Mouse (Mus musculus) ES-E14 (cell line): ENCODE measurements around the gene St3gal4. TPM values are rescaled to one million over a fixed set of nuclear protein-coding genes. Genes with fewer than 3 reads are reported as not detected.

ENCODE experiments used
- DNase-seq: peaks from one replicate; pipeline ENCODE4 v3.0.0-alpha.2; 2013; ENCODE audit warnings: low read depth, low spot score
- H3K27ac ChIP-seq: 2 replicates; pipeline ENCODE4 v1.5.1; 2012; ENCODE audit warnings: low read depth, mild to moderate bottlenecking, low read length, moderate library complexity, mixed read lengths; ENCODE audit not compliant: poor library complexity, insufficient read depth, severe bottlenecking
- H3K36me3 ChIP-seq: 2 replicates; pipeline ENCODE4 v1.6.1; 2012; ENCODE audit warnings: mild to moderate bottlenecking, low read length, moderate library complexity, mixed read lengths; ENCODE audit not compliant: control insufficient read depth, poor library complexity, insufficient read depth, severe bottlenecking
- H3K4me1 ChIP-seq, 2 experiments: fragments of 150-350 bp in 1 of 2; sonication (generic) in 1 of 2; 2 replicates each; pipeline ENCODE4 v1.6.1; 2012; ENCODE audit warnings: low read length in 2 of 2, mild to moderate bottlenecking in 1 of 2, mixed read lengths in 1 of 2; ENCODE audit not compliant: control insufficient read depth in 2 of 2, insufficient read depth in 2 of 2, poor library complexity in 1 of 2
- H3K4me3 ChIP-seq, 2 experiments: fragments of 150-350 bp in 1 of 2; sonication (generic) in 1 of 2; 2 replicates each; pipeline ENCODE4 v1.5.1; 2012; ENCODE audit warnings: low read length in 2 of 2, low read depth in 1 of 2, mild to moderate bottlenecking in 1 of 2, mixed read lengths in 1 of 2; ENCODE audit not compliant: insufficient read depth in 1 of 2, poor library complexity in 1 of 2, severe bottlenecking in 1 of 2
- H3K9ac ChIP-seq: 2 replicates; pipeline ENCODE4 v1.6.1; 2012; ENCODE audit warnings: low read depth, mild to moderate bottlenecking, low read length, mixed read lengths; ENCODE audit not compliant: poor library complexity, insufficient read depth, severe bottlenecking
- H3K9me3 ChIP-seq: fragments of 150-350 bp; sonication (generic); 2 replicates; pipeline ENCODE4 v1.6.1; 2012; ENCODE audit warnings: low read depth, mild to moderate bottlenecking, low read length; ENCODE audit not compliant: control insufficient read depth, insufficient read depth
- CHD2 ChIP-seq: IDR thresholded peaks from 2 replicates; pipeline ENCODE4 v1.6.1; 2014; ENCODE audit warnings: mild to moderate bottlenecking, low read depth, low read length, inconsistent platforms
- HCFC1 ChIP-seq: IDR thresholded peaks from 2 replicates; pipeline ENCODE4 v1.6.1; 2012; ENCODE audit warnings: low read length, inconsistent platforms, borderline replicate concordance; ENCODE audit not compliant: insufficient read depth
- MAFK ChIP-seq: IDR thresholded peaks from 2 replicates; pipeline ENCODE4 v1.6.1; 2014; ENCODE audit warnings: mild to moderate bottlenecking, low read depth, low read length, inconsistent platforms; ENCODE audit not compliant: insufficient read depth
- ZC3H11A ChIP-seq: IDR thresholded peaks from 2 replicates; pipeline ENCODE4 v1.6.1; 2012; ENCODE audit warnings: low read depth, mild to moderate bottlenecking, inconsistent platforms, low read length, borderline replicate concordance
- ZNF384 ChIP-seq: IDR thresholded peaks from 2 replicates; pipeline ENCODE4 v1.6.1; 2012; ENCODE audit warnings: low read depth, low read length, inconsistent platforms
- in situ Hi-C, 2 experiments: fragments of 600-800 bp; cut with MboI; formaldehyde crosslinking; loops; one replicate each; pipeline ENCODE4 v1.15.1; 2025; ENCODE audit warnings: low sequenced_read_pairs in 2 of 2, inconsistent platforms in 1 of 2; ENCODE audit not compliant: unreplicated experiment in 2 of 2
- total RNA-seq: library from RNA; depleted of rRNA; stranded (reverse); fragments of 300-350 nt; gene quantifications from 2 replicates; pipeline ENCODE4 v1.2.3, GENCODE M21; 2012

St3gal4 gene
- total RNA-seq, 1 experiment: 9.7 TPM

DNA sequence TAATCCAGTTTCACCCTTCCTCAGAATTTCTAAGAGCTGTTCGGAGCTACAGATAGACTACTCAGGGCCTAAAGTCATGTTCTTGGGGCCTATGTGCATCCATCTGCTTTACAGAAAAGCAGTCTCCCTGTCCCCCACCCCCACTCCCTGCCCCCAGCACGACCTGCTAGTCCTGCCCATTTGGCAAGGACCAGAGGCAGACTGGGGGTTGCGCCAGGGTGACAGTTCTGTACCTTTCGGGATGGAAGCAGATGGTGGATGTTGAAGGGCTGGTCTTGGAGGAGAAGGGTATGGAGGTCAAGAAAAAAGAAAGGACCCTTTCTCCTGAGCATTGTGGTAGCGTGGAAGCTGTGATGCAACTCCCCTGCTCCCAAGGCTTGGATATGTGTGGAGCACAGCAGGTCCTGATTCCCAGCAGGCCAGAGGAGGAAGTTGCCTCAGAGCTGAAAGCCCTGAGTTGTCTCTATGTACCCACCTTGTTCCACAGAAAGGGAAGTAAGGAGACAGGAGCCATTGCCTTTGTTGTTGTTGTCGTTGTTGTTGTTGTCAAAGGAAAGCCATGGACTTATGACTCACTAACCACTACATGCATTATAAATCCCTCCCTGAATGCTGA lies 91.6 kb downstream of the St3gal4 start:
- H3K4me3 ChIP-seq: no peak overlapping the region
- peaks cover 0 to 6% of the 10 kb centered on the region in 2 experiments; a peak in 2 of 4 replicates for H3K4me1 ChIP-seq
- in situ Hi-C loops: no loop called here
- no peak for DNase-seq
- no peak for TF ChIP-seq ZC3H11A
- TF ChIP-seq MAFK: no peak
- no peak for TF ChIP-seq CHD2
- no peak for TF ChIP-seq HCFC1
- TF ChIP-seq ZNF384: no peak
- no peaks in the 10 kb centered on the region for H3K36me3 ChIP-seq
- H3K9me3 ChIP-seq: no peaks in the 10 kb centered on the region
- H3K27ac ChIP-seq: no peak overlapping the region
- H3K9ac ChIP-seq: no peak overlapping the region

DNA sequence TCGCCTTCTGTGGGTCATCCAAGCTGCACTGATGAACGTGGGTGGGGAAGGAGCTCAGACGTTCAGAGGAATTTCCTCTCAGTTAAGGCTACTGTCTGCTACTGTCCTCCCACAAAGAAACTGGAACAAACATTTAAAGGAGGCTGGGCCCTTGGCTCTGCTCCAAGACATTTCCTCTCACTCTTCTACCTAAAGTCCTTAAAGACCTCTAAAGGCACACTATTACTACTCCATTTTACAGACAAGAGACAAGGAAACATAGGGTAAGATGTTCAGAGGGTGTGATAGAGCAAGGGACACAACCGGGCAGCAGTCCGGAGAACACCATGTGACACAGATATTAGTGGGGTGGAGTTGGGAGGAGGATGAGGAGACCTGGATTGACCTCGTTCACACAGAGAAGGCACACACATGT lies 92.2 kb downstream of the St3gal4 start:
- no peak for DNase-seq
- Histone ChIP-seq H3K4me3 (no peak overlapping the region), H3K9ac (no peak overlapping the region), H3K27ac (no peak overlapping the region), H3K9me3 (no peaks in the 10 kb centered on the region), H3K36me3 (no peaks in the 10 kb centered on the region), H3K4me1 (peaks cover 0 to 6% of the 10 kb centered on the region in 2 experiments; a peak in 2 of 4 replicates)
- no peak for TF ChIP-seq HCFC1
- in situ Hi-C loops: no loop called here

DNA sequence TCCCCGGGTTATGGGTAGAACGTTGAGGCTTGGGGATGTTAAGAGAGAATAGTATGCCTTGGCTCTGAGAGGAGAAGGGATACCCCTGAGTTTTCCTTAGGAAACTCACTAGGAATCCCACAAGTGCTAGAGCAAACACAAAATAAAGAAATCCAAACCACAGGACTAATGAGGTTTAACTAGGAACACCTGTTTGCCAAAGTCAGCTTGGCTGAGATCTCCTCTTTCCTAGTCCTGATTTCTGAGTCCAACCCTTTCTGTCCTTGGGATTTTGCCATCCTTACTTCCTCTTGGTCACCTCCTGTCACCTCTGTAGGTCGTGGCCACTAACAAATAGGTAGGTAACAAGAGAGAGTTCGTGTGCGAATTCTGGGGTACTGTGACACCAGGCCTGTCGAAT lies 92.8 kb downstream of the St3gal4 start:
- H3K4me1 ChIP-seq: peaks cover 0 to 6% of the 10 kb centered on the region in 2 experiments; a peak in 2 of 4 replicates
- no peak for DNase-seq
- H3K36me3 ChIP-seq: no peaks in the 10 kb centered on the region
- no peak overlapping the region for H3K4me3 ChIP-seq
- TF ChIP-seq ZC3H11A (no peak), CHD2 (no peak), ZNF384 (no peak), HCFC1 (no peak), MAFK (no peak)
- H3K27ac ChIP-seq: no peak overlapping the region
- H3K9me3 ChIP-seq: no peaks in the 10 kb centered on the region
- in situ Hi-C loops: no loop called here
- no peak overlapping the region for H3K9ac ChIP-seq

DNA sequence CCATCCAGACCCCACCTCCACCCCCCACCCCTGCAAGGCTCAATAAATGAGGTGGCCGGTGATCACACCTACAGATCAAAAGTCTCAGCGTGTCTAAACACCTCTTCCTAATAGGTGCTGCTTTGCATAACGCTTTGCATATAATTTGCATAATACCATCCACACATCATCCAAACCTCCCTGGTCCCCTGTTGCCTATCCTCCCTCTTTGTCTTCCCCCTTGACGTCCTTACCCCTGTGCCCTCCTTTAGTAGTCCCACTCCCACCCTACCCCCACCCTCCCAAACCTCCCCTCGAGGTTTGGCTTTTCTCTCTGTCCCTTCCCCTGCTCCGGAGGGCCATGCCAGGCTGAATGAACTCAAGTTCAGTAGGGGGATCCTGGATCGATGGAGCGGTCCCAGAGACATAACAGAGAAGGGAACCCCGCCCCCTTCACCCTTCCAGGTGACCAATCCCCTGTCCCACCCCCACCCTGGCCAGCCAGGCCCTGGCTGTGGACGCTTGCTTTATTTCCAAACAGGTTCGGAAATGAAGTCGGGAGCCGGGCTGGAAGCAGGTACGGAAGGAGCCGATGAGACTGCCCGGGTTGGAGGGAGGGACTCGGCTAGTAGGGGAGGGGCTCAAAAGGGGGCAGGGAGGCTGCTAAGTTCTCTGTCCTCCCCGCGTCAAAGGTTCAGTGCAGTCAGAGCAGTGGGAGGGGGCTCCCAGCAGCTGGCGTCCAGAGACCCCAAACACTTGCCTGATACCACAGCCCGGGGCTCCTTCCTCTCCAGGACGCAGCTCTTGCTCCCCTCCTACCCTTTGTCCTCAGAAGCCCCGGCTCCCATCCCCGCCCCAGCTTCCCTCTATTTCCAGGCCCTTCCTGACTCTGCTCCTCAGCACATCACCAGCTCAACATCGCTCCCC lies 94.2 kb downstream of the St3gal4 start:
- Histone ChIP-seq H3K27ac (no peak overlapping the region), H3K9me3 (no peaks in the 10 kb centered on the region), H3K36me3 (no peaks in the 10 kb centered on the region), H3K9ac (no peak overlapping the region; the same call in 1 of the 2 replicates), H3K4me3 (peak overlapping the region; percentile 38 to 71), H3K4me1 (peaks cover 0 to 6% of the 10 kb centered on the region in 2 experiments; a peak in 2 of 4 replicates)
- in situ Hi-C loops: loop anchor here in 1 of 2 experiments (25.0 kb wide), 1 partner anchor 163 kb away; no protein-coding TSS in a partner anchor
- TF ChIP-seq CHD2 (no peak), ZNF384 (no peak)
- DNase-seq: no peak
